Mouse (Mus musculus): ENCODE measurements around the gene Tmco4. TPM values are rescaled to one million over a fixed set of nuclear protein-coding genes. Genes with fewer than 3 reads are reported as not detected.

The Tmco4 gene
- polyA plus RNA-seq, 1 experiment from 2014 or later, result 1.2 TPM

GRCm38 (mm10) chr4:139030675-139031074, 58.0 kb downstream of the Tmco4 start:
- Histone ChIP-seq H3K36me3 (no peaks in the 10 kb centered on the region), H3K27ac (replicated peaks) (no peak overlapping the region), H3K27me3 (peaks cover 5% of the 10 kb centered on the region; the same call in 1 of the 2 replicates), H3K4me2 (no peak overlapping the region), H3K4me3 (no peak overlapping the region), H3K4me1 (replicated peaks) (peaks cover 17% of the 10 kb centered on the region), H3K9me3 (no peaks in the 10 kb centered on the region), H3K9ac (no peak overlapping the region)
- 61% methylated on average over 6 of the region's 6 CpGs for WGBS
- ATAC-seq (ENCODE audit: low read depth), result no peak

GRCm38 (mm10) chr4:139032521-139032920, 59.8 kb downstream of the Tmco4 start:
- Histone ChIP-seq H3K9me3 (no peaks in the 10 kb centered on the region; the same call in 1 of the 2 replicates), H3K4me3 (no peak overlapping the region), H3K4me1 (replicated peaks) (peaks cover 21% of the 10 kb centered on the region), H3K9ac (no peak overlapping the region), H3K36me3 (no peaks in the 10 kb centered on the region), H3K4me2 (no peak overlapping the region), H3K27ac (replicated peaks) (peak overlapping the region; percentile 5; the same call in 1 of the 2 replicates), H3K27me3 (peaks cover 5% of the 10 kb centered on the region; the same call in 1 of the 2 replicates)
- no peak for ATAC-seq (ENCODE audit: low read depth)
- WGBS, result 68% methylated on average over 12 of the region's 12 CpGs

- no peak for ATAC-seq (ENCODE audit: low read depth)
- H3K9me3 ChIP-seq, result no peaks in the 10 kb centered on the region; the same call in 1 of the 2 replicates
- no peak overlapping the region for H3K4me3 ChIP-seq
- no peak overlapping the region for H3K4me2 ChIP-seq
- H3K27me3 ChIP-seq, result peaks cover 5% of the 10 kb centered on the region; the same call in 1 of the 2 replicates
- H3K27ac ChIP-seq (replicated peaks), result no peak overlapping the region
- 88% methylated on average over 11 of the region's 11 CpGs for WGBS
- H3K4me1 ChIP-seq (replicated peaks), result peaks cover 31% of the 10 kb centered on the region
- H3K36me3 ChIP-seq, result no peaks in the 10 kb centered on the region
- H3K9ac ChIP-seq, result no peak overlapping the region
Observed at GRCm38 (mm10) chr4:139033263-139034009, 60.7 kb downstream of the Tmco4 start.

GRCm38 (mm10) chr4:139034010-139034367, 61.3 kb downstream of the Tmco4 start:
- WGBS, result 88% methylated on average over 8 of the region's 8 CpGs
- no peak overlapping the region for H3K27ac ChIP-seq (replicated peaks)
- H3K36me3 ChIP-seq, result no peaks in the 10 kb centered on the region
- H3K4me3 ChIP-seq, result no peak overlapping the region
- no peaks in the 10 kb centered on the region; the same call in 1 of the 2 replicates for H3K9me3 ChIP-seq
- H3K27me3 ChIP-seq, result peaks cover 8% of the 10 kb centered on the region; the same call in 1 of the 2 replicates
- H3K4me1 ChIP-seq (replicated peaks), result peaks cover 36% of the 10 kb centered on the region
- H3K9ac ChIP-seq, result no peak overlapping the region
- ATAC-seq (ENCODE audit: low read depth), result no peak
- no peak overlapping the region for H3K4me2 ChIP-seq

GRCm38 (mm10) chr4:139034540-139034939, 61.9 kb downstream of the Tmco4 start:
- 53% methylated on average over 4 of the region's 4 CpGs for WGBS
- peaks cover 39% of the 10 kb centered on the region for H3K4me1 ChIP-seq (replicated peaks)
- H3K27ac ChIP-seq (replicated peaks), result no peak overlapping the region
- no peaks in the 10 kb centered on the region; the same call in 1 of the 2 replicates for H3K9me3 ChIP-seq
- H3K9ac ChIP-seq, result no peak overlapping the region
- peaks cover 11% of the 10 kb centered on the region; the same call in 1 of the 2 replicates for H3K27me3 ChIP-seq
- H3K4me3 ChIP-seq, result no peak overlapping the region
- H3K36me3 ChIP-seq, result no peaks in the 10 kb centered on the region
- H3K4me2 ChIP-seq, result no peak overlapping the region
- no peak for ATAC-seq (ENCODE audit: low read depth)

- Histone ChIP-seq H3K4me2 (no peak overlapping the region), H3K4me3 (no peak overlapping the region), H3K36me3 (no peaks in the 10 kb centered on the region), H3K27ac (replicated peaks) (no peak overlapping the region), H3K9me3 (no peaks in the 10 kb centered on the region; the same call in 1 of the 2 replicates), H3K27me3 (peaks cover 11% of the 10 kb centered on the region; the same call in 1 of the 2 replicates), H3K4me1 (replicated peaks) (peaks cover 43% of the 10 kb centered on the region), H3K9ac (no peak overlapping the region)
- WGBS, result 90% methylated on average over 3 of the region's 3 CpGs
- ATAC-seq (ENCODE audit: low read depth), result no peak
Observed at GRCm38 (mm10) chr4:139034942-139035341, 62.3 kb downstream of the Tmco4 start.

- Histone ChIP-seq H3K9ac (no peak overlapping the region), H3K9me3 (no peaks in the 10 kb centered on the region; the same call in 1 of the 2 replicates), H3K36me3 (no peaks in the 10 kb centered on the region), H3K27ac (replicated peaks) (no peak overlapping the region), H3K4me1 (replicated peaks) (peaks cover 51% of the 10 kb centered on the region), H3K27me3 (peaks cover 11% of the 10 kb centered on the region; the same call in 1 of the 2 replicates), H3K4me2 (no peak overlapping the region), H3K4me3 (no peak overlapping the region)
- 91% methylated on average over 3 of the region's 3 CpGs for WGBS
- no peak for ATAC-seq (ENCODE audit: low read depth)
Observed at GRCm38 (mm10) chr4:139035799-139036198, 63.1 kb downstream of the Tmco4 start.

GRCm38 (mm10) chr4:139037795-139038607, 65.3 kb downstream of the Tmco4 start:
- Histone ChIP-seq H3K9me3 (no peaks in the 10 kb centered on the region; the same call in 1 of the 2 replicates), H3K9ac (0 out of 2 replicates have a peak overlapping the region, but pooled peaks have one; percentile 3), H3K27ac (replicated peaks) (peak overlapping the region; percentile 72), H3K4me3 (no peak overlapping the region), H3K36me3 (no peaks in the 10 kb centered on the region), H3K4me1 (replicated peaks) (peaks cover 52% of the 10 kb centered on the region), H3K4me2 (0 out of 2 replicates have a peak overlapping the region, but pooled peaks have one; percentile 11), H3K27me3 (peaks cover 11% of the 10 kb centered on the region; the same call in 1 of the 2 replicates)
- peak; percentile 41 for ATAC-seq (ENCODE audit: low read depth)
- 33% methylated on average over 17 of the region's 17 CpGs for WGBS

GRCm38 (mm10) chr4:139040084-139040839, 67.6 kb downstream of the Tmco4 start:
- H3K27ac ChIP-seq (replicated peaks), result peak overlapping the region; percentile 87
- 0 out of 2 replicates have a peak, but pooled peaks cover 6% of the 10 kb centered on the region for H3K27me3 ChIP-seq
- no peaks in the 10 kb centered on the region for H3K36me3 ChIP-seq
- peak; percentile 76 for ATAC-seq (ENCODE audit: low read depth)
- no peak overlapping the region for H3K4me3 ChIP-seq
- H3K9me3 ChIP-seq, result peaks cover 3% of the 10 kb centered on the region
- WGBS, result 8% methylated on average over 10 of the region's 10 CpGs
- no peak overlapping the region for H3K9ac ChIP-seq
- peaks cover 46% of the 10 kb centered on the region for H3K4me1 ChIP-seq (replicated peaks)
- peak overlapping the region; percentile 27 for H3K4me2 ChIP-seq

GRCm38 (mm10) chr4:139042611-139043010, 69.9 kb downstream of the Tmco4 start:
- Histone ChIP-seq H3K4me2 (no peak overlapping the region), H3K4me3 (no peak overlapping the region), H3K4me1 (replicated peaks) (peaks cover 47% of the 10 kb centered on the region), H3K9ac (no peak overlapping the region), H3K27me3 (0 out of 2 replicates have a peak, but pooled peaks cover 6% of the 10 kb centered on the region), H3K9me3 (peaks cover 3% of the 10 kb centered on the region; the same call in 1 of the 2 replicates), H3K27ac (replicated peaks) (0 out of 2 replicates have a peak overlapping the region, but pooled peaks have one; percentile 46), H3K36me3 (no peaks in the 10 kb centered on the region)
- 62% methylated on average over 5 of the region's 5 CpGs for WGBS
- no peak for ATAC-seq (ENCODE audit: low read depth)

- Histone ChIP-seq H3K27ac (replicated peaks) (no peak overlapping the region), H3K9ac (no peak overlapping the region), H3K27me3 (0 out of 2 replicates have a peak, but pooled peaks cover 5% of the 10 kb centered on the region), H3K4me1 (replicated peaks) (peaks cover 37% of the 10 kb centered on the region), H3K36me3 (no peaks in the 10 kb centered on the region), H3K4me3 (no peak overlapping the region), H3K9me3 (peaks cover 3% of the 10 kb centered on the region; the same call in 1 of the 2 replicates), H3K4me2 (no peak overlapping the region)
- 82% methylated on average over 2 of the region's 2 CpGs for WGBS
- no peak for ATAC-seq (ENCODE audit: low read depth)
Observed at GRCm38 (mm10) chr4:139043600-139043999, 70.9 kb downstream of the Tmco4 start.

Measured in neural tube, embryonic 13.5 days (tissue).